Mouse (Mus musculus) midbrain, embryonic 11.5 days (tissue): Measurements from ENCODE around the gene Arid5a. TPM values are rescaled to one million over a fixed set of nuclear protein-coding genes. Genes with fewer than 3 reads are reported as not detected.

Experiments used
- ATAC-seq: fragments of 200-750 bp; cut with Nextera tagmentation; 2 replicates; pipeline ENCODE4 v1.8.0; 2017; ENCODE audit warnings: moderate TSS enrichment, moderate library complexity; ENCODE audit not compliant: low FRiP score
- DNase-seq: peaks from one replicate; pipeline ENCODE4 v3.0.0; 2015; ENCODE audit warnings: low spot score; ENCODE audit errors: missing footprints
- H3K27ac ChIP-seq: fragments of 300-500 bp; sonication (generic); 2 replicates; pipeline ENCODE4 v1.5.1; 2014; ENCODE audit warnings: low read depth, low read length
- H3K27me3 ChIP-seq: fragments of 300-500 bp; sonication (generic); 2 replicates; pipeline ENCODE4 v1.6.1; 2014; ENCODE audit warnings: mild to moderate bottlenecking, low read length, moderate library complexity, mixed read lengths; ENCODE audit not compliant: control insufficient read depth, insufficient read depth
- H3K36me3 ChIP-seq: fragments of 300-500 bp; sonication (generic); 2 replicates; pipeline ENCODE4 v1.6.1; 2014; ENCODE audit warnings: mild to moderate bottlenecking, low read length, moderate library complexity, mixed read lengths; ENCODE audit not compliant: control insufficient read depth, insufficient read depth
- H3K4me1 ChIP-seq: fragments of 300-500 bp; sonication (generic); 2 replicates; pipeline ENCODE4 v1.6.1; 2014; ENCODE audit warnings: low read length; ENCODE audit not compliant: control insufficient read depth, insufficient read depth
- H3K4me2 ChIP-seq: fragments of 300-500 bp; sonication (generic); 2 replicates; pipeline ENCODE4 v1.6.1; 2014; ENCODE audit warnings: mild to moderate bottlenecking, moderate library complexity
- H3K4me3 ChIP-seq: fragments of 300-500 bp; sonication (generic); 2 replicates; pipeline ENCODE4 v1.5.1; 2014; ENCODE audit warnings: low read depth, low read length
- H3K9ac ChIP-seq: fragments of 300-500 bp; sonication (generic); 2 replicates; pipeline ENCODE4 v1.6.1; 2014; ENCODE audit warnings: low read length
- H3K9me3 ChIP-seq: fragments of 300-500 bp; sonication (generic); 2 replicates; pipeline ENCODE4 v1.6.1; 2016; ENCODE audit warnings: low read length; ENCODE audit not compliant: control insufficient read depth
- WGBS: fragments of 180-500 bp; shearing (Covaris S2); extraction: QIAGEN DNeasy Blood & Tissue Kit; methylation state at CpG from one replicate; pipeline ENCODE4 v1.1.7; 2014; 5-methylcytosine and 5-hydroxymethylcytosine counted together
- polyA plus RNA-seq: library from polyadenylated mRNA; unstranded; fragments of >200 nt; fragmentation: Nextera tagmentation; extraction: Ambion mirVana; gene quantifications from 2 replicates; pipeline ENCODE4 v1.2.1, GENCODE M21; 2014

Gene Arid5a
- polyA plus RNA-seq, 1 experiment from 2014 or later, result 2.0 TPM

- Histone ChIP-seq H3K9me3 (no peaks in the 10 kb centered on the region), H3K4me3 (no peak overlapping the region), H3K27me3 (peaks cover 7% of the 10 kb centered on the region), H3K4me2 (peak overlapping the region; percentile 28), H3K9ac (no peak overlapping the region), H3K36me3 (no peaks in the 10 kb centered on the region), H3K4me1 (no peaks in the 10 kb centered on the region), H3K27ac (no peak overlapping the region)
- WGBS, result 49% methylated on average over 54 of the region's 54 CpGs
- no peak for ATAC-seq
- no peak for DNase-seq
These were observed 38.3 kb upstream of the Arid5a start for GRCm38 (mm10) chr1:36269121-36269795.

GRCm38 (mm10) chr1:36270666-36271065 lies 36.9 kb upstream of the Arid5a start:
- DNase-seq (no peak), ATAC-seq (no peak)
- H3K27ac ChIP-seq, result no peak overlapping the region
- H3K4me2 ChIP-seq, result no peak overlapping the region
- peaks cover 7% of the 10 kb centered on the region for H3K27me3 ChIP-seq
- no peaks in the 10 kb centered on the region for H3K9me3 ChIP-seq
- 59% methylated on average over 3 of the region's 3 CpGs for WGBS
- H3K4me1 ChIP-seq, result no peaks in the 10 kb centered on the region; the same call in 1 of the 2 replicates
- no peak overlapping the region for H3K9ac ChIP-seq
- H3K4me3 ChIP-seq, result no peak overlapping the region
- H3K36me3 ChIP-seq, result no peaks in the 10 kb centered on the region

GRCm38 (mm10) chr1:36271516-36272230 lies 35.9 kb upstream of the Arid5a start:
- peak; percentile 53 for DNase-seq
- Histone ChIP-seq H3K4me2 (no peak overlapping the region), H3K4me1 (no peaks in the 10 kb centered on the region; the same call in 1 of the 2 replicates), H3K4me3 (no peak overlapping the region), H3K27me3 (peaks cover 7% of the 10 kb centered on the region), H3K9ac (no peak overlapping the region), H3K9me3 (no peaks in the 10 kb centered on the region), H3K36me3 (no peaks in the 10 kb centered on the region), H3K27ac (no peak overlapping the region)
- no peak for ATAC-seq
- WGBS, result 83% methylated on average over 8 of the region's 8 CpGs

DNA sequence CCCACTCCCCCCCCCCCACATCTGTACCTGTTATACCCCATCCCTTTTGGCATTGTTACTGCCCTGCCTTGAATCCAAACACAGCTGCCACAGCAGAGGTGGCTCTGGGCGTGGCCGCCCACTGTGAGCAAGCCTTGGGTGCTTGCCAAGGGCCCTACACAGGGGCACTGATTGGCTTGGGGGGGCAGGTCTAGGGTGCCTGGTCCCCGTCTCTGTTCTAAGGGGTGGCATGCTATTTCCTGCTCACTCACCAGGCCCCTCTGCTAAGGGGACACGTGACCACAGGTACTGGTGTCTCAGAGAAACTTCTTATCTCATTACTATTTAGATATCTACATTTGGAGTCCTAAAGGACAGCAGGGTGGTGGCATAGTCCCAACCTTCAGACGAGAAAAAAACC lies 35.0 kb upstream of the Arid5a start:
- no peak for ATAC-seq
- Histone ChIP-seq H3K27ac (no peak overlapping the region), H3K9ac (no peak overlapping the region), H3K4me3 (no peak overlapping the region), H3K4me2 (no peak overlapping the region), H3K4me1 (no peaks in the 10 kb centered on the region; the same call in 1 of the 2 replicates), H3K36me3 (no peaks in the 10 kb centered on the region), H3K9me3 (no peaks in the 10 kb centered on the region), H3K27me3 (peaks cover 7% of the 10 kb centered on the region)
- 80% methylated on average over 5 of the region's 5 CpGs for WGBS
- DNase-seq, result no peak

- no peak for ATAC-seq
- no peak for DNase-seq
These were observed 34.2 kb upstream of the Arid5a start for GRCm38 (mm10) chr1:36273288-36273687.

DNA sequence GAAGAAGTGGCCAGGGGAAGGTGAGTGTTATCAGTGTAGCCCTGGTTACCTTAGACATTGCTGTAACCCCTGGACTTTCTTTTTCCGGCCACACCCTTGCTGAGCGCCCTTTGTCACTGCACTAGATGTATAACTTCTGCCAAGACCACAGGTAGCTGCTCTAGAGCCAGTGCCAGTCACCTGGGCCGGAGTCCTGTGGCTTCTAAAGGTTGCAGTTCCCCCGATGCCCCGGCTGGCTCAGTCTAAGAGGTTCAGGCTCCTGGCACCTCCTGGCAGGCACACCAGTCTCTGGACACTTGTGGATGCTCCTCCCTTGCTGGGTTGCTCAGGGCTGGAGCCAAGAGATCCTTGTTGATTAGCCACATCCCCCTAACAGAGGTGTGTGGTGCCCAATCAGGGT lies 33.1 kb upstream of the Arid5a start, which contains the start of gene Neurl3:
Gene Neurl3, minus strand, starts transcription at position 225 of the 400 bp plus-strand sequence.
- no peak within 1 kb of the TSS for H3K9ac ChIP-seq

More at GRCm38 (mm10) chr1:36273288-36273687, 34.2 kb upstream of the Arid5a start:
- Histone ChIP-seq H3K9me3 (no peaks in the 10 kb centered on the region), H3K27ac (no peak overlapping the region), H3K27me3 (peaks cover 7% of the 10 kb centered on the region), H3K9ac (no peak overlapping the region), H3K4me1 (no peaks in the 10 kb centered on the region; the same call in 1 of the 2 replicates), H3K4me2 (no peak overlapping the region), H3K4me3 (no peak overlapping the region), H3K36me3 (no peaks in the 10 kb centered on the region)
- 56% methylated on average over 9 of the region's 9 CpGs for WGBS

DNA sequence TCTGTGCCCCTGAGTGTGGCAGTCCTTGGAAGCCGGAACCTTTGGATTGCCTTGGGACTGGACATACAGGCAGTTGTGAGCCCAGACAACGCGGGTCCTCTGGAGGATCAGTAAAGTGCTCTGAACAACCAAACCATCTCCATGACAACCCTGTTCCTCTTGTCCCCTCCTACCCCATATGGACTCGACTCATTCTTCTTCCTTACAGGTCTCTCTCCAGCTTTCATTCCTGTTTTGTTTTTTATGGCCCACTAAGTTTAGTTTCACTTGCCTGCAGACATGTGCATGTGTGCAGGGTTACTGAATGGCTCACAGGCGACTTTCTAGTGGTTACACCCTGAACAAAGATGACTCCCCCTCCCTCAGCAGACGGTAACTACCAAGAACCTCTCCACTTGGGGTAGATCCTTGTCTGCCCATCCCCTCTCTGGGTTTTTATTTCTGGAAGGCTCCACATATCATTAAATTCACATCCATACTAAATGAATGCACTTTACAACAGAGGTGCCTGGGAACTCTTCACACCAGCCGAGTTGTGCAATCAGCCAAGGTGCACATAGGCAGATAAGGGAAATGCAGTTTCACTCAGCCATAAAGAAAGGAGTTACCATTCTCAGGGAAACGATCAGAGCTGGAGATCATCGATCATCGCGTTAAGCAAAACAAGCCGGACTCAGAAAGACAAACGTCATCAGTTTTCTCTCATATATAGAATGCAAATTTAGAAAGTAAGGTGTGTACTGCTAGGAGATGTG lies 31.7 kb upstream of the Arid5a start:
- Histone ChIP-seq H3K4me1 (no peaks in the 10 kb centered on the region; the same call in 1 of the 2 replicates), H3K4me3 (no peak overlapping the region), H3K27ac (no peak overlapping the region), H3K36me3 (no peaks in the 10 kb centered on the region), H3K9me3 (no peaks in the 10 kb centered on the region), H3K9ac (no peak overlapping the region), H3K27me3 (no peaks in the 10 kb centered on the region), H3K4me2 (no peak overlapping the region)
- DNase-seq (no peak), ATAC-seq (no peak)
- 66% methylated on average over 13 of the region's 13 CpGs for whole genome bisulfite sequencing

More for the DNA sequence above, 33.1 kb upstream of the Arid5a start, which contains the start of gene Neurl3:
- DNase-seq (peak; percentile 69), ATAC-seq (no peak)
- no peak within 1 kb of the TSS for H3K4me3 ChIP-seq
- H3K36me3 ChIP-seq, result no peaks in the 10 kb centered on the region
- no peak within 1 kb of the TSS for H3K4me2 ChIP-seq
- no peaks in the 10 kb centered on the region; the same call in 1 of the 2 replicates for H3K4me1 ChIP-seq
- 87% methylated on average over 5 of the region's 5 CpGs for WGBS
- H3K27me3 ChIP-seq, result peaks cover 5% of the 10 kb centered on the region; the same call in 1 of the 2 replicates
- H3K9me3 ChIP-seq, result no peaks in the 10 kb centered on the region
- no peak within 1 kb of the TSS for H3K27ac ChIP-seq

DNA sequence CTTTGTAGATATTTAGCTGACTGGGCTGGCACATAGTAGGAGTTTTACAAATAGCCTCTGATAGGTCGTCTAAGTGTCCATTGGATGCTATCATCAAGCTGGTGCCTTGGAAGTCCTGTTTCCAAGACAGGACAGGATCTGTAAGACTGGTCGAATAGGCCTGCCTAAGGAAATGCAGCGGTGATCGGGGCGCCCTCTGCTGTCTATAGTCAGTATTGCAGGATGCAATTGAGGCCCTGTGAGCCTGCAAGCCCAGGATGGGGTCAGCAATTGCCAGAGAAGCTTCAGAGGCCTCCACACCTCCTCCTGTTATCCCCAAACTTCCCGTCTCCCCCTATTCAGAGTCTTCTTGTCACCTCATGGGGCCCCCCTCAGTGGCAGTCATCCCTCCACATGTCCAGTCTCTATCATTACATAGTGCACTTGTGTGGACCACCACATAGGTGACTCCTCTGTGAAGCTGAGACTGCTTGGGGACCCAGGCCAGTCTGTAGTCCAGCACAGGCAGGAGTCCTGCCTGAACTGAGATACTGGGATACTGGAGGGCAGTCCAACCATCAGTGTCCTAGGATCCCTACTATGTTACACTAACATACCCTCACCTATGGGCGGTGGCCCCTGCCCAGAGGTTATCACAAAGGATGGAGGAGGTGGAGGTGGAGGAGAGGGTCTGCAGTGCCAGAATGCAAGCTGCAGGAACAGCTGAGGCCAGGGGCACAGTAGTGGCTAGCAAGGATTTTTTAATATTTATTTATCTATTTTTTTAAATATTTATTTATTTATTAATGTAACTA lies 30.1 kb upstream of the Arid5a start:
- H3K4me3 ChIP-seq, result no peak overlapping the region
- H3K27me3 ChIP-seq, result no peaks in the 10 kb centered on the region
- no peak overlapping the region for H3K9ac ChIP-seq
- no peaks in the 10 kb centered on the region for H3K36me3 ChIP-seq
- peak; percentile 98 for DNase-seq
- no peak overlapping the region for H3K4me2 ChIP-seq
- no peaks in the 10 kb centered on the region for H3K9me3 ChIP-seq
- H3K4me1 ChIP-seq, result no peaks in the 10 kb centered on the region; the same call in 1 of the 2 replicates
- H3K27ac ChIP-seq, result no peak overlapping the region
- 18% methylated on average over 7 of the region's 7 CpGs for WGBS
- peak; percentile 60 for ATAC-seq
